Mouse (Mus musculus) heart, postnatal 0 days (tissue): Measurements from ENCODE around the gene Polr1d. TPM values are rescaled to one million over a fixed set of nuclear protein-coding genes. Genes with fewer than 3 reads are reported as not detected.

Experiments
- ATAC-seq: fragments of 200-750 bp; cut with Nextera tagmentation; 2 replicates; pipeline ENCODE4 v1.8.0; 2017; ENCODE audit warnings: low read depth, moderate number of reproducible peaks, moderate library complexity; ENCODE audit not compliant: insufficient read depth
- DNase-seq: peaks from one replicate; pipeline ENCODE4 v3.0.0-alpha.2; 2016; ENCODE audit warnings: low spot score
- H3K27ac ChIP-seq: fragments of 300-500 bp; sonication (generic); 2 replicates; pipeline ENCODE4 v1.5.1; 2014; ENCODE audit warnings: low read depth, mild to moderate bottlenecking
- H3K27me3 ChIP-seq: fragments of 300-500 bp; sonication (generic); 2 replicates; pipeline ENCODE4 v1.6.1; 2014; ENCODE audit warnings: low read length, mixed read lengths; ENCODE audit not compliant: control insufficient read depth, insufficient read depth
- H3K36me3 ChIP-seq: fragments of 300-500 bp; sonication (generic); replicated peaks from 2 replicates; pipeline ENCODE4 v1.6.1; 2014; ENCODE audit warnings: low read length, mixed read lengths; ENCODE audit not compliant: control insufficient read depth, insufficient read depth
- H3K4me1 ChIP-seq: fragments of 300-500 bp; sonication (generic); 2 replicates; pipeline ENCODE4 v1.6.1; 2014; ENCODE audit warnings: antibody characterized with exemption; ENCODE audit not compliant: control insufficient read depth, insufficient read depth
- H3K4me2 ChIP-seq: fragments of 300-500 bp; sonication (generic); 2 replicates; pipeline ENCODE4 v1.6.1; 2014; ENCODE audit warnings: low read depth, mild to moderate bottlenecking, low read length, moderate library complexity
- H3K4me3 ChIP-seq: fragments of 300-500 bp; sonication (generic); 2 replicates; pipeline ENCODE4 v1.5.1; 2014; ENCODE audit warnings: low read depth, low read length
- H3K9ac ChIP-seq: fragments of 300-500 bp; sonication (generic); replicated peaks from 2 replicates; pipeline ENCODE4 v1.6.1; 2014; ENCODE audit warnings: low read depth, low read length, mixed read lengths
- H3K9me3 ChIP-seq: fragments of 300-500 bp; sonication (generic); replicated peaks from 2 replicates; pipeline ENCODE4 v1.6.1; 2016; ENCODE audit warnings: low read length; ENCODE audit not compliant: control insufficient read depth
- CTCF ChIP-seq: IDR thresholded peaks from 2 replicates; pipeline ENCODE4 v1.5.1; 2016; ENCODE audit warnings: antibody characterized with exemption, control low read depth, low read depth
- EP300 ChIP-seq: IDR thresholded peaks from 2 replicates; pipeline ENCODE4 v1.6.1; 2016; ENCODE audit warnings: antibody characterized with exemption, low read depth
- WGBS: fragments of 180-500 bp; shearing (Covaris S2); extraction: QIAGEN DNeasy Blood & Tissue Kit; methylation state at CpG from one replicate; pipeline ENCODE4 v1.1.7; 2014; 5-methylcytosine and 5-hydroxymethylcytosine counted together
- polyA plus RNA-seq: library from polyadenylated mRNA; unstranded; fragments of >200 nt; fragmentation: Nextera tagmentation; extraction: Ambion mirVana; gene quantifications from 2 replicates; pipeline ENCODE4 v1.2.1, GENCODE M21; 2015
- total RNA-seq: library from RNA; depleted of rRNA; stranded (reverse); fragments of >200 nt; gene quantifications from 2 replicates; pipeline ENCODE4 v1.2.3, GENCODE M21; 2014; ENCODE audit warnings: low replicate concordance

Polr1d gene
- total and polyA plus RNA-seq, 2 experiments from 2014 or later: 53.8 to 85.0 TPM

DNA sequence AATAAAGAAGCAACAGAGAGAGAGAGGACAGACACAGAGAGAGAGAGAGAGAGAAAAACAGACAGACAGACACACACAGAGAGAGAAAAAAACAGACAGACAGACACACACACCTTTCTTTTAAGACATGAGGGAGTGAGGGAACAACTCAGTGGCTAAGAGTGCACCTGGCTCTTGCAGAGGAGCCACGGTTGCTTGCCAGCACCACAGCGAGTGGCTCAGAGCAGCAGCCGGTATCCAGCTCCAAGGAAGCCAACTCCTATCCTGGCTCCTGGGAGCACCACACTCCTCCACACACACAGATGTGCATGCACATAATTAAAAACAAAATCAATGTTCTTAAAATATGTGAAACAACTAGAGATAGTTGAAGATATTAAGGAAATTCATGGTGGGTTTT lies 30.4 kb downstream of the Polr1d start:
- Histone ChIP-seq H3K27me3 (no peaks in the 10 kb centered on the region), H3K4me2 (no peak overlapping the region), H3K9ac (no peak overlapping the region), H3K4me3 (no peak overlapping the region), H3K36me3 (peaks cover 40% of the 10 kb centered on the region), H3K27ac (no peak overlapping the region), H3K9me3 (no peaks in the 10 kb centered on the region), H3K4me1 (no peaks in the 10 kb centered on the region)
- 90% methylated on average over 3 of the region's 3 CpGs for WGBS
- no peak for ATAC-seq
- TF ChIP-seq CTCF (no peak), EP300 (no peak)
- DNase-seq: no peak

DNA sequence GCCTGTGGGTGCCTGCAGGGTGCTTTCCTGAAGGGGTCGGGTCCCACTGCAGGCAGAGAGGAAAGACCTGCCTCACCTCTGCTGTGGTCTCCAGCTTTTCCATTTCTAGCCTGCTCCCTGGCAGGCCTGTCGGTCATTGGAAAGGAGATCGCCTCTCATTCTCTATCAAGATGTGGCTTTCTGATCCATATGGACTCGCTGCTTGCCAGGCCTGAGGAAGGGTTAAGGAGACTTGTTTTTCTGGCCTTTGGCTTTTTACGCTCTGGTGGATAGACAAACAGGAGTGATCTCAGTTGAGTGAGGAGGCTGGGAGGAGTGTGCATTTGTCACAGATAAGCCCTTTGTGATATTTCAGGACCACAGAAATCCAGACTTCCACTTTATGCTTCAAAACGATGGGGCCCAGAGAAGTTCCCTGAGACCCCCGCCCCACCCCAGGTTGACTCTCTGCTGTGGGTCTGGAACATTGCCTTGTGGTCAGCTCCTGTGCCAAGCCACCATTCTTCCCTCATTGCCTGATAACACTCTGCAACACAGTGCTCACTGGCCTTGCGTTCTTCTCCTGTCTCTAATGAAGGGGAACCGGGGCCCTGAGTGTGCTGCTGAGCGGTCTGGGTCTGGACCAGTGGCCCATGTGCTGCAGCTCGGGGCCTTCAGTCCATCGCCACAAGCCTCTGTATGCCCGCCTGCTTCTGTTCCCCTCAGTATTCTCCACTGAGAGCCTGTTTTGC lies 32.2 kb downstream of the Polr1d start:
- H3K4me1 ChIP-seq: no peaks in the 10 kb centered on the region
- no peak overlapping the region for H3K4me2 ChIP-seq
- no peak overlapping the region for H3K4me3 ChIP-seq
- H3K36me3 ChIP-seq: peaks cover 41% of the 10 kb centered on the region
- no peak for TF ChIP-seq CTCF
- no peak for TF ChIP-seq EP300
- ATAC-seq (no peak), DNase-seq (no peak)
- WGBS: 83% methylated on average over 13 of the region's 13 CpGs
- no peaks in the 10 kb centered on the region for H3K9me3 ChIP-seq
- H3K27ac ChIP-seq: no peak overlapping the region
- H3K9ac ChIP-seq: no peak overlapping the region
- H3K27me3 ChIP-seq: no peaks in the 10 kb centered on the region

DNA sequence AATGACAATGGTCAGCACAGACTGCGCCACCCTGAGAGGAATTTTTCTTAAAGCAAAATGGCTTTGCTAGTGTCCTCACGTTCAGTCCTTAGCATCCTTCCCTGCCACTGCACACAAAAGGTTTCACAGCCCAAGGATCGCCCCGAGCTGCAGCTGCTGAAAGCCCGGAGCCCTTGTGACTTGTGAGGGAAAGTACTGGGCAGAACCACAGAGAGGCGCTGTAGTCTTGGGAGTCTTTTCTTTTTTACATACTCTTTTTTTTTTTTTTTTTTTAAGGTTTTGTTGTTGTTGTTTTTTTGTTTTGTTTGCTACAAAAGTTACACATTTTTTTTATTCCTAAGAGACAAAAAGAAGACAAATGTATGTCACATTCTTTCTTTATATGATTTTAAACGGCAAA lies 37.9 kb downstream of the Polr1d start:
- DNase-seq: no peak
- no peaks in the 10 kb centered on the region; the same call in 1 of the 2 replicates for H3K9me3 ChIP-seq
- H3K9ac ChIP-seq: no peak overlapping the region
- H3K27ac ChIP-seq: no peak overlapping the region
- no peak for ATAC-seq
- H3K36me3 ChIP-seq: peaks cover 17% of the 10 kb centered on the region
- WGBS: 78% methylated on average over 7 of the region's 7 CpGs
- H3K4me3 ChIP-seq: no peak overlapping the region
- H3K4me2 ChIP-seq: no peak overlapping the region
- H3K27me3 ChIP-seq: no peaks in the 10 kb centered on the region
- H3K4me1 ChIP-seq: no peaks in the 10 kb centered on the region
- TF ChIP-seq EP300 (no peak), CTCF (no peak)

DNA sequence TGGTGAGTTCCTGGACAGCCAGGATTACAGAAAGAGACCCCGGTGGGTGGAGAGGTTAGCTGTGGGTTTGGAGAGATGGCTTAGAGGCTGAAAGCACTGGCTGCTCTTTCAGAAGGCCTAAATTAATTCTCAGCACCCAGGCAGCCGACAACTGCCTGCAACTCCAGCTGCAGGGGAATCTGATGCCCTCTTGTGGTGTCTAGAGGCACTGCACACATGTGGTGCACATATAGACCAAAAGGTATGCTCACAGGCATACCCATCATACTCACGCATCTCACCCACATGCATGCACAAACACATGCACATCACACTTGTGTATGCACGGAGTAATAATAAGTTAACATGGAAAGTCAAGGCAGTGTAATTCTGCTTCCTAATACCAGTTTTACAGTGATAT lies 38.8 kb downstream of the Polr1d start:
- Histone ChIP-seq H3K27ac (no peak overlapping the region), H3K9me3 (no peaks in the 10 kb centered on the region; the same call in 1 of the 2 replicates), H3K36me3 (peaks cover 17% of the 10 kb centered on the region), H3K4me3 (no peak overlapping the region), H3K4me2 (no peak overlapping the region), H3K27me3 (no peaks in the 10 kb centered on the region), H3K9ac (no peak overlapping the region), H3K4me1 (no peaks in the 10 kb centered on the region)
- DNase-seq (no peak), ATAC-seq (no peak)
- 89% methylated on average over 4 of the region's 4 CpGs for WGBS
- TF ChIP-seq CTCF (no peak), EP300 (no peak)

DNA sequence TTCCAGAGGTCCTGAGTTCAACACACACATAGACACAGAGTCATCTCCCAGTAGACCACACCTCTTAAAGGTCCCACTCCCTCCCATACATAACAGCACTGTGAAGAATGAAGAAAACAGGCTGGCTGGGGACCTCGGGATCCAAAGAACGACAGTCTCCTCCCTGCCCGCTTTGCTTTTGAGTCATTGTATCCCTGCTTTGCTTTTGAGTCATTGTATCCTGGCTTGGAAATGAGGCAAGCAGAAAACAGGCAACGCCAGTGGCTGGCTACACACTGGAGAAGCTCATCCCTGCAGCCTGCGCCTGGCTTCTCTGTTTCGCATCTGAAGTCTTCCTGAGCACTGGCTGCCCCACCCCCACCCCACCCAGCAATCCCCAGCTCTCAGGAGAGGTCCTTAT lies 40.2 kb downstream of the Polr1d start:
- no peak overlapping the region for H3K9ac ChIP-seq
- H3K4me2 ChIP-seq: no peak overlapping the region
- H3K9me3 ChIP-seq: no peaks in the 10 kb centered on the region; the same call in 1 of the 2 replicates
- no peak overlapping the region for H3K27ac ChIP-seq
- peaks cover 8% of the 10 kb centered on the region for H3K36me3 ChIP-seq
- H3K27me3 ChIP-seq: no peaks in the 10 kb centered on the region
- no peaks in the 10 kb centered on the region for H3K4me1 ChIP-seq
- 26% methylated on average over 6 of the region's 6 CpGs for WGBS
- TF ChIP-seq CTCF (no peak), EP300 (no peak)
- no peak for ATAC-seq
- DNase-seq: no peak
- no peak overlapping the region for H3K4me3 ChIP-seq

DNA sequence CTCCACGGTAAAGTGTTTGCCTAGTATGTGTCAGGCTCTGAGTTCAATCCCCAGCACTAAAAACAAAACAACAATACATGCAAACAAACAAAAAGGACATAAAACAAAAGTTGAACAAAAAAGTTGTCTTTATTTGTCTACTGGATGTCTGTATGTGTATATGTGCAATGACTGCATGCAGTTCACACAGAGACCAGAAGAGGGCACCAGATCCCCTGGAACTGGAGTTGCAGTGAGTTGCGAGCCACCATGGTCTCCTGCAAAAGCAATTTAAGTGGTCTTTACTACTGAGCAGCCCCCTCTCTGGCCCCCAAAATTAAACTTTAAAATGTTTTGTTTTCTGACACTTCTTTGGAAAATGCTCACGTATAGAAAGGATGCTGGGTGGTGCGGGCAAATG lies 44.3 kb downstream of the Polr1d start:
- Histone ChIP-seq H3K4me1 (no peaks in the 10 kb centered on the region), H3K4me3 (no peak overlapping the region), H3K9me3 (no peaks in the 10 kb centered on the region), H3K36me3 (no peaks in the 10 kb centered on the region), H3K9ac (no peak overlapping the region), H3K27ac (no peak overlapping the region), H3K27me3 (no peaks in the 10 kb centered on the region), H3K4me2 (no peak overlapping the region)
- 91% methylated on average over 4 of the region's 4 CpGs for WGBS
- no peak for TF ChIP-seq CTCF
- TF ChIP-seq EP300: no peak
- DNase-seq: no peak
- no peak for ATAC-seq
